Mouse (Mus musculus) thymus, adult 2 months (tissue): Measurements from ENCODE around the gene Hhat.

Experiments used
- CTCF ChIP-seq: fragments of 200-500 bp; IDR thresholded peaks from 2 replicates; pipeline ENCODE4 v1.5.1; 2012; ENCODE audit warnings: mild to moderate bottlenecking, control low read depth, low read length, moderate library complexity, borderline replicate concordance; ENCODE audit not compliant: control insufficient read depth, poor library complexity, insufficient read depth; ENCODE audit errors: extremely low read depth
- POLR2A ChIP-seq: fragments of 200-500 bp; IDR thresholded peaks from 2 replicates; pipeline ENCODE4 v1.6.1; 2012; ENCODE audit warnings: mild to moderate bottlenecking, low read length, control low read depth, moderate library complexity; ENCODE audit not compliant: control insufficient read depth, poor library complexity, insufficient read depth; ENCODE audit errors: extremely low read depth

- TF ChIP-seq CTCF (no peak), POLR2A (no peak)
These were observed 28.4 kb downstream of the Hhat start for GRCm38 (mm10) chr1:192742394-192743251.
